Mouse (Mus musculus) spleen, adult 2 months (tissue): ENCODE measurements around the gene Fbn1. TPM values are rescaled to one million over a fixed set of nuclear protein-coding genes. Genes with fewer than 3 reads are reported as not detected.
A peak's percentile ranks its signal among the peaks of the same experiment; 100 is the strongest.

Experiments
- DNase-seq, 2 experiments: peaks; one replicate each; pipeline versions ENCODE4 v3.0.0 to v3.0.0-alpha.2; 2012 to 2021; ENCODE audit warnings: low spot score in 2 of 2, low read depth in 1 of 2
- H3K27ac ChIP-seq: fragments of 200-500 bp; 2 replicates; pipeline ENCODE4 v1.5.1; 2012; ENCODE audit warnings: low read length, inconsistent platforms; ENCODE audit not compliant: insufficient read depth
- H3K27me3 ChIP-seq: fragments of 200-500 bp; 2 replicates; pipeline ENCODE4 v1.6.1; 2012; ENCODE audit warnings: mild to moderate bottlenecking, moderate library complexity, low read length, inconsistent platforms; ENCODE audit not compliant: control insufficient read depth, insufficient read depth
- H3K36me3 ChIP-seq: fragments of 200-500 bp; 2 replicates; pipeline ENCODE4 v1.6.1; 2012; ENCODE audit warnings: mild to moderate bottlenecking, low read length, inconsistent platforms; ENCODE audit not compliant: control insufficient read depth, insufficient read depth
- H3K4me1 ChIP-seq: fragments of 200-500 bp; 2 replicates; pipeline ENCODE4 v1.6.1; 2011; ENCODE audit warnings: inconsistent platforms; ENCODE audit not compliant: control insufficient read depth, insufficient read depth, insufficient read length
- H3K4me3 ChIP-seq: fragments of 200-500 bp; 2 replicates; pipeline ENCODE4 v1.5.1; 2011; ENCODE audit warnings: mild to moderate bottlenecking, inconsistent platforms; ENCODE audit not compliant: insufficient read depth, insufficient read length; ENCODE audit errors: extremely low read depth
- CTCF ChIP-seq: fragments of 200-500 bp; IDR thresholded peaks from 2 replicates; pipeline ENCODE4 v1.5.1; 2011; ENCODE audit warnings: mild to moderate bottlenecking, inconsistent platforms; ENCODE audit not compliant: insufficient read depth, insufficient read length, insufficient replicate concordance; ENCODE audit errors: extremely low read depth
- POLR2A ChIP-seq: fragments of 200-500 bp; IDR thresholded peaks from 2 replicates; pipeline ENCODE4 v1.6.1; 2011; ENCODE audit warnings: low read depth, low read length, inconsistent platforms
- WGBS: fragments of 180-500 bp; shearing (Covaris S2); methylation state at CpG from one replicate; pipeline ENCODE4 v1.1.7; 2018; 5-methylcytosine and 5-hydroxymethylcytosine counted together
- polyA plus RNA-seq: library from polyadenylated mRNA; depleted of rRNA; stranded (reverse); fragments of >200 nt; gene quantifications from 2 replicates; pipeline ENCODE4 v1.2.3, GENCODE M21; 2012

The Fbn1 gene
- polyA plus RNA-seq, 1 experiment = 3.1 TPM

GRCm38 (mm10) chr2:125447274-125447898, 60.4 kb downstream of the Fbn1 start:
- DNase-seq = no peak
- Histone ChIP-seq H3K27me3 (no peaks in the 10 kb centered on the region), H3K4me1 (no peaks in the 10 kb centered on the region), H3K27ac (no peak overlapping the region), H3K36me3 (no peaks in the 10 kb centered on the region), H3K4me3 (no peak overlapping the region)
- TF ChIP-seq CTCF = no peak
- no peak for TF ChIP-seq POLR2A
- 93% methylated on average over 9 of the region's 9 CpGs for WGBS

- WGBS = 79% methylated on average over 8 of the region's 8 CpGs
- TF ChIP-seq CTCF (no peak), POLR2A (no peak)
- no peak for DNase-seq
- H3K27me3 ChIP-seq = no peaks in the 10 kb centered on the region
- H3K4me3 ChIP-seq = no peak overlapping the region
- no peak overlapping the region for H3K27ac ChIP-seq
- no peaks in the 10 kb centered on the region for H3K36me3 ChIP-seq
- no peaks in the 10 kb centered on the region for H3K4me1 ChIP-seq
Measured at GRCm38 (mm10) chr2:125438381-125438780, 69.4 kb downstream of the Fbn1 start.

DNA sequence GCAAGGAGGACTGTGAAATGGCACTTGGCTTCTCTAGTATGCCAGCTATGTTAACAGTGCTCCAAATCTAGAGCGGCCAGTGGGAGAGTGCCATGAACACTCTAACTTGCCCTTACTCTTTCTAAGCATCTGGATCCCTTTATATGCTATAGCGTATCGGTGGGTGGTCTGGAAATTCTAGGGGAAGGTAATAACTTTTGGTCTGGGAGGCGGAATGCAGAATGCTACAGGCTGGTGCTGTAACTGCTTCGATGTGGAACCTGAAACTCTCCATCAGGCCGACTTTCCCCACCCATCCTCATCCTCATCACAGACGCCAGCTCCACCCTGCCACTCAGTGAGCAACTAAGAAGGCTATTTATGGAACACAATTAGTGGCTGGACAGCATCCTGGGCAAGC, 71.6 kb downstream of the Fbn1 start:
- WGBS = 88% methylated on average over 7 of the region's 7 CpGs
- no peak overlapping the region for H3K27ac ChIP-seq
- TF ChIP-seq POLR2A = no peak
- no peak for TF ChIP-seq CTCF
- H3K36me3 ChIP-seq = no peaks in the 10 kb centered on the region
- H3K4me1 ChIP-seq = no peaks in the 10 kb centered on the region
- DNase-seq = no peak
- no peak overlapping the region for H3K4me3 ChIP-seq
- H3K27me3 ChIP-seq = no peaks in the 10 kb centered on the region

- WGBS = 92% methylated on average over 6 of the region's 6 CpGs
- no peak for TF ChIP-seq CTCF
- TF ChIP-seq POLR2A = no peak
- 0 out of 2 replicates have a peak overlapping the region, but pooled peaks have one; percentile 29 for H3K27ac ChIP-seq
- H3K36me3 ChIP-seq = no peaks in the 10 kb centered on the region
- H3K27me3 ChIP-seq = no peaks in the 10 kb centered on the region
- H3K4me3 ChIP-seq = no peak overlapping the region
- no peak for DNase-seq
- H3K4me1 ChIP-seq = no peaks in the 10 kb centered on the region
Measured at GRCm38 (mm10) chr2:125433524-125433923, 74.3 kb downstream of the Fbn1 start.

DNA sequence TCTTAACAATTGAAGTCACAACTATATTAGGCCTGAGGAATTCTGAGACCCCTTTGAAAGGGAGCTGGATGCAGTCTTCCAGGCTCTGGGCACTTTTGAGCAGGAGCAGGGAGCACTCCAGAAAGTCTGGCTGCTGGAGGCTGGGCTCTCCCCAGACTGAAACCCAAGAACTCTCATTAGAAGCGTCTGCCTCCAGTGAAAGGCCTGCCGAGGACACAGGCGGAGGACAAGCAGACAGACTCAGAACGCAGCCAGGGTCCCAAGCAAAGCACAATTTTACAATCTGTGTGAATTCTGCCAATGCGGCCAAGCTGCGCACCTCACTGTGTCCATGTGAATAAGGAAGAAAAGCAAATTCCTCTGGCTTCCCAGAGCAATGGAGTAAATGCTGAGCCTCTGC, 76.3 kb downstream of the Fbn1 start:
- WGBS = 86% methylated on average over 6 of the region's 6 CpGs
- no peak overlapping the region for H3K27ac ChIP-seq
- H3K27me3 ChIP-seq = no peaks in the 10 kb centered on the region

DNA sequence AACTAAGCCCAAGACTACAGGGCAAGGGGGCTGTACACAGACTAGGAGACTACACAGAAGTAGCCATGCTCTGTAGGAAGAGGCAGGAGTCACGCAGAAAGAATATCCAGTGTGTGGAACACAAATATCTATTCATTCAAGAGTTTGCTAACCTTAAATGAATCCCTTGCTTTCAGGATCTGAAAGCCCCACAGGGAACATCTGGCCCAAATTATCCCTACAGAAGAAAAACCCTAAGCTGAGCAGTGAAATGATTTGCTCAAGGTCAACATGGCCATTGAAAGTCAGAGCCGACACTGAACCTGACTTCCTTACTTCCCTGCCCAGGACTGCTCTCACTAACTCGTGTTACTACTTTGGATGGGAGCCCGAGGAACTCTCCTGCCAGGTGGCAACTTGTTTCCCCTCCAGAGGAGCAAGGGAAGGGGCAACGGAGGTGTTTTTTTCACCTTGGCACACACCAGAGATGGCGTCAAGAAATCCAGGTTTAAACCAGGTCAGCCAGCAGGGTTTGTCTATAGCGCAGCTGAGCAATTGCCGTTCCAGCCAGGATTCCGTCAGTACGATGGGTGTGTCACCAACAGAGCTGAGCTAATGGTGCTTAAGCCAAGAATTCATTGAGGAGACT, 78.9 kb downstream of the Fbn1 start:
- WGBS = 88% methylated on average over 10 of the region's 10 CpGs

More for the DNA sequence above, 76.3 kb downstream of the Fbn1 start:
- H3K36me3 ChIP-seq = no peaks in the 10 kb centered on the region
- TF ChIP-seq POLR2A = no peak
- no peak for TF ChIP-seq CTCF
- DNase-seq = no peak
- no peaks in the 10 kb centered on the region for H3K4me1 ChIP-seq
- no peak overlapping the region for H3K4me3 ChIP-seq

DNA sequence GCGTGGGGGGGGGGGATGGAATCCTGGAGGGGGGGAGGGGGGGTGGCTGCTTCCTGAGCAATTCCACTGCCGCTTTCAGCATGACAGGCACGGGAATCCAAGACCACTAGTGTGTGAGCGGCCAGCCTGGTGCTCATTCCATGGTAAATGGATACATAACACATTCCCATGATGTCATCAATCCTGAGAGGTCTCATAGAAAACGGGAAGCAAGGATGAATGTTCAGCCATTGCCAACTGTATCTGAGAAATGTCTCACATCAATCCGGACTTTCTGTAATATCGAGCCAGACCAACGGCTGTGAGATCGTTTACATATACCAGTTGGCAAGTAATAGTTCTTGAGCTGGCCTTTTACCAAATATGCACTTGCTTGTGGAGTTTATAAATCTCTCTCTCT, 87.2 kb downstream of the Fbn1 start:
- TF ChIP-seq CTCF (no peak), POLR2A (no peak)
- WGBS = 87% methylated on average over 9 of the region's 9 CpGs
- H3K27me3 ChIP-seq = no peaks in the 10 kb centered on the region
- no peaks in the 10 kb centered on the region for H3K36me3 ChIP-seq
- no peak for DNase-seq
- H3K4me1 ChIP-seq = no peaks in the 10 kb centered on the region
- no peak overlapping the region for H3K4me3 ChIP-seq
- no peak overlapping the region for H3K27ac ChIP-seq

More for the DNA sequence above, 78.9 kb downstream of the Fbn1 start:
- H3K27me3 ChIP-seq = no peaks in the 10 kb centered on the region
- H3K36me3 ChIP-seq = no peaks in the 10 kb centered on the region
- no peak overlapping the region for H3K4me3 ChIP-seq
- H3K27ac ChIP-seq = no peak overlapping the region
- DNase-seq = no peak
- no peaks in the 10 kb centered on the region for H3K4me1 ChIP-seq
- TF ChIP-seq POLR2A (no peak), CTCF (no peak)
